Mouse (Mus musculus) adrenal gland, adult (tissue): ENCODE measurements around the gene 4930469K13Rik.
A peak's percentile ranks its signal among the peaks of the same experiment; 100 is the strongest.

Source experiments
- DNase-seq, 2 experiments: peaks; one replicate each; pipeline ENCODE4 v3.0.0; 2022 to 2023; ENCODE audit warnings: low spot score in 1 of 2; ENCODE audit not compliant: inconsistent age in 2 of 2

Gene 4930469K13Rik

DNA sequence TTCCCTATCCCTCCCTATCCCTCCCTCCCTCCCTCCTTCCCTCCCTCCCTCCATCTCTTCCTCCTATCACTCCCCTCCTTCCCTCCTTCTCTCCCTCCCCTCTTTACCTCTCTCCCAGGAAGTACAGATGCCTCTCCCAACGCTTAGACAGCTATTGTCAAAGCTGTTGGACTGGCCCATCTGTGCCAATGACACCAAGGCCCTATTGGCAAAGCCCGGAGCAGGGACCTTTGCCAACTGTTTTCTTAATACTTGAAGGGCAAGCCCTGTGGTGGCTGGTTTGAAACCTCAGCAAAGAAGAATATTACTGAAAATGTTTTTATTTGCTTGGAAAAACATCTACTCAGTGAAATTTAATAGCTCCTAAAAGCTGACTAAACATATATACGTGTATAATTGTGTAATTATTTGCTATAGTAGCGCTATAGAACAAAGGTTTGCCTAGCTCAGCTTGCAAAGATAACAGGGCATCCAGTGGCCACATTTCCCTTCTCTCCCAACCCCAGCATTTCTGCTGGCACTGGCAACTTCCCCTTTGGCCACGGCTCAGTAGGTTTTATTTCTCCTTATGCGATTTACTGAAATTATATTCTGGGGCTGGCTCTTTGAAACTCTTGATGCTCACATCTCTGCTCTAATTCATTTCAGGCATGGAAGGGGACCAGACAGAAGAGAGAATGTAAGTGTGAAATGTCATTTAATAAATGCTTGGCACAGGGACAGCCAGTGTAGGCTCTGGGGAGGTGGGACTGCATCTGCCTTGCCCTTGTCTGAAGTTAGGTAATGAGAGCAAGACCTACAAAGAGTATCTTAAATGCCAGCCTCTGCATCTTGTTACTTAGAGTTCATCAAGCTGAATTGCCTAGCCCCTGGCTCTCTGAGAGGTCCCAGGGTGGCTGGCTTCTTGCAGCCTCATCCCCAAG lies 18.6 kb downstream of the 4930469K13Rik start:
- DNase-seq: peak in 1 of 2 experiments; percentile 74

DNA sequence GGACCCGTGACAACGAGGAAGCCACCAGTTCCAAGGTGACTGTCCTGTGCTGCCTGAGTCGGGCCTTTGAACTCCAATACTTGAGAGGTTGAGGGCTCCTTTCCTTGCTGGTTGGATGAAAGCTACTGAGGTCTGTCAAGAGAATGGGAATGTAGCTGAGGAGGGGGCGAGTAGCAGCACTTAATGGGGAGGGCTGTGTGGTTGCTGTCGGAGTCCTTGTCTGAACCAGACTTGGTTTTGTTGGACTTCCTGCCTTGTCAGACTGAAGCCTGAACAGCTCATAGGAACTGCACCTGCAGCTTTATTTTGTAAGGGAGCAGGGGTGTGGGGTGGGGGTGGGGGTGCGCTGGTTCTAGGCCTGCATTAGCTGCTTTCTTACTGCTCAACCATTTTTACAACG lies 19.8 kb downstream of the 4930469K13Rik start:
- no peak for DNase-seq

DNA sequence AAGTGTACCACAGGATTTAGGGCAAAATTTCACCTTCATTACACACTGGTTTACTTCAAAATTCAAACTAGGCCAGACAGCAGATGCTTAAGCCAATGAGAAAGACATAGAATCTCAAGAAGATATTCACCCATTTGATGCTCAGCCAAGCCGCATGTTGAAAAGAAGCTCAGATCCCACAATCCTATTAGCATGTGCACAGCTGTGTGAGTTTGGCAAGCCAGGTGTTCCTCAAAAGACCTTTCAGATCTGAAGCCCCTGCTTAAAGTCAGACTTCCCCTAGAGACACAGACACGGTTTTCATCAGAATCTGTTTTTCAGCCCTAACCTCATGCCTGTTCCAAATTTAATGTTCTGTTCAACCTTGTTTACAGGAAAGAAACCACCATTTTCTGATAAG lies 20.5 kb downstream of the 4930469K13Rik start:
- DNase-seq: no peak

- peak; percentile 43 to 82 for DNase-seq
These were observed 24.6 kb downstream of the 4930469K13Rik start for GRCm38 (mm10) chr11:34073776-34074175.

- DNase-seq: no peak
These were observed 26.0 kb downstream of the 4930469K13Rik start for GRCm38 (mm10) chr11:34072309-34072708.

DNA sequence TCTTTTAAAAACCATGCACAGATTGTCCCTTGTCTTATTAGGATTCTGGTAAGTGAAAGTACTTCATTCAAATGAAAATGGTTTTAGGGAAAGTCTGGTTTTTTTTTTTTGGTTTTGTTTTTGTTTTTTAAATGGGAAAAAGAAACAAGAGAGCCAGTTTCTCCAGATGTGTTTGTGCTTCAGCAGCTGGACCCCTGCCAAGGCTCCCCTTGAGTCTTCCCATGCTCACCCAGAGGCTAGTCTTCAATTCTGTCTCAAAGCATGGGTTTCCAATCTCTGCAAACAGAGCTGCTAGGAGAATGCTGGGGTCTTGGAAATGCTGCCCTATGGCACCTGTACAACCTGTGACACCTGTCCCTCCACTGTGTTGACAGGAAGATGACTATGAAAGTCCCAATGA lies 27.8 kb downstream of the 4930469K13Rik start:
- DNase-seq: no peak

DNA sequence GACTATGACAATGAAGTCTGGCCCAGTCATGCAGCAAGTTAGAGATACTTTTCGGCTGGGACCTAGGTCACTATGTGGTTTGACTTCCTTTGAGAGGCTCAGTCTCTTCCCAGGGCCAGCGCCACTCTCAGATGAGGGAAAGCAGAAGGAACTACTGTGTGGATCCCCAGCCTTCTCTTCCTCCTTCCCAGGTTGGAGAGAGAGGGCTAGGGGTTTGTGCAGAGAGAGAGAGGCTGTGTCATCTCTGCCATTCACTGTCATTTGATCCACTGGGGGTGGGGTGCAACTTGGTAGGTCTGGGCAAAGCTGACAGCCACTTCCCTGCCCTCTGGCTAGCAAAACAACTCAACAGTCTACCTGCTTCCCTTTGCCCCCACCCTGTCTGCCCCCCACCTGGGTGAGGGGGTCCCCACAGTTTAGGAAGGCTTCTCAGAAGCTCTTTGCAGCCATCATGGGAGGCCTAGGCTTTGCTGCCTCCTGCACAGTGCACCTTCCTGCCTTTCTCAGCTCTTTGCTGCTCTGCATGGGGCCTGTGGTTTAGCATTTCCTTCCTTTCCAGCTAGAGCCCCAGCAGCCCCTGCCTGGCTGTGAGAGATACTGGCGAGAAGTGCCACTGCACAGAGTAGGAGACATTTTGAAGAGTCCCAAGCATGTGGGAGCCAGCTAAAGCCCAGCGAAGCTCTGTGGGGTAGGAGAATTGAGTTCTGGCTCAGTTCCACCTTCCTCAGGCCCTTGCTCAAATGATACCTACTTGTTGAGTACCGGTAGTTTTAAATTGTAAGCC lies 34.5 kb downstream of the 4930469K13Rik start:
- DNase-seq: peak in 1 of 2 experiments; percentile 27

GRCm38 (mm10) chr11:34063257-34063656 lies 35.1 kb downstream of the 4930469K13Rik start:
- DNase-seq: no peak

DNA sequence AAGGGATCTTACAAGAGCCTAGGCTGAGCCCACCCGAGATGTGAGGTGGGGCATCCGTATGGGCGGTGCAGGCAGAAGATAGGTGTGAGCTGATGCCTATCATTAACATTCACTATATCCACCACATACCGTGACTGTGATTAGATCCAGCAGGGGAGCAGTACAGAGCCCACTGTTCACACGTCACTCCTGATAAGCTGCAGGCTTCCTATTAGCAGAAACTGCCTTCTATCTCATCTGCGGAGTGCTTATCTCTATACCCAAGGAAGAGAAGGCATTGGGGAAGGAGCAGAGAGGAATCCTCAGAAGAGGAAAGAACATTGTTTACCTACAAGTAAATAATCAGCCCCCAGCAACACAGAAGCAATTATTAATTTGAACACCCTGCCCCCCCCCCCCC lies 36.6 kb downstream of the 4930469K13Rik start:
- DNase-seq: no peak

GRCm38 (mm10) chr11:34058960-34059359 lies 39.4 kb downstream of the 4930469K13Rik start:
- no peak for DNase-seq

DNA sequence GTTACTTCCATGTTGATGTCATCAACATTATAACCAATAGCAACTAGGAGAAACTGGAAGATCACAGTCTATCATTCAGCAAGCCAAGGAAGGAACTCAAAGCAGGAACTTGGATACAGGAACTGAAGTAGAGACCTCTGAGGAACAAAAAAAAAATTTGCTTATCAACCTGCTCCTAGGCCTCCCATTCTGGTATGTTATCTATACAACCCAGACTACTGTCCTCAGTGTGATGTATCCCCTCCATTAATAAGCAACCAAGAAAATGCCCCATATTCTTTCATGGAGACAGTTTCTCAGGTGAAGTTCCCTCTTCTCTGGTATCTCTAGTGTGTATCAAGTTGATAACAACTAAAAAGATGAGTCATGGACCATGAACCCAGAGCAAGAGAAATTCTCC lies 40.0 kb downstream of the 4930469K13Rik start:
- DNase-seq: peak in 1 of 2 experiments; percentile 12

- DNase-seq: no peak
These were observed 41.6 kb downstream of the 4930469K13Rik start for GRCm38 (mm10) chr11:34056715-34057114.

- peak in 1 of 2 experiments; percentile 66 for DNase-seq
These were observed 44.2 kb downstream of the 4930469K13Rik start for GRCm38 (mm10) chr11:34054031-34054727.

GRCm38 (mm10) chr11:34053031-34053818 lies 45.1 kb downstream of the 4930469K13Rik start:
- no peak for DNase-seq

- no peak for DNase-seq
These were observed 47.7 kb downstream of the 4930469K13Rik start for GRCm38 (mm10) chr11:34050643-34051042.

- DNase-seq: no peak
These were observed 48.3 kb downstream of the 4930469K13Rik start for GRCm38 (mm10) chr11:34050063-34050462.

DNA sequence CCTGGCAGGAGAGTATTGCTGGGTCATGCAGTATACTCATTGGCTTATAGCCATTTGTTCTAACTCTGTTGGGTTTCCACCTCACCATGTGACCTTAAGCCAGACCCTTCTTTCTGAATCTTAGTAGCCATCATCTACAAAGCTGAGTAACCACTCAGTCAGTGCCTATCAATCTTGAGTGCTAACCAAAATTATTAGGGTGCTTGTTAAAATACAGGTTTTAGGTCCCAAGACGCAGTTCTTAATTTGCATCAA lies 49.3 kb downstream of the 4930469K13Rik start:
- DNase-seq: no peak

DNA sequence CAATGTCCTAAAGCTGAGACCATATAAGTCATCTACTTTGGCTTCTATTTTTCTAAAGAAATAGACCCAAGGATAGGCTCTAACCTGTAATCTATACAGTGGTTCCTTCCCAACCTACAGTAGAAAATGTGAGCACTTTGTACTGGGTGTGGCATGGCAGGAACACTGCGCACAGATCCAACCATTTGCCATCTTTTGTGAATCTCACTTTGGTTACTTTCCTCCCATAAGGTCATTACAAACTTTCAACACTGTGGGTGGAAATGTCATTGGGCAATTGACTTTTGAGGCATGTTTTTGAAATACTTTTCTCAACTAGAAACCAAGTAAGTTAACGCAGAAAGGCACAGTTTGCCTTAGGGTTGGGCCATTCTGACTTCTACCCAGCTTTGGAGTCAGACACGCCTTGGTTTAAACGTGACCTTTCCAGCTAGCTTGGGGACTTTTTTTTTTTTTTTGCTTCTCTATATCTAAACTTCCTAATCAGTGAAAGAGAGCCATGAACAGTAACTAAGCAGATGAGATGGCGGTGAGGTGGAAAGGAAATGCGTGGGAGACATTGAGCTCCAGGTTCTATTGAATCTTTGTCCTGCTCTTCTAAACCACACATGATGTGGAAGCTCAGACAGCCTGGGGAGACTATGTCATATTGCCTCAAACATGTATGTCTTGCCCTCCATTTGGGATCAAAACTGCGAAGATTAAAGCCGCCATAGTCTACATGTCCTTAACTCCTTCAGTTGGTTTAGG lies 49.8 kb downstream of the 4930469K13Rik start:
- no peak for DNase-seq

DNA sequence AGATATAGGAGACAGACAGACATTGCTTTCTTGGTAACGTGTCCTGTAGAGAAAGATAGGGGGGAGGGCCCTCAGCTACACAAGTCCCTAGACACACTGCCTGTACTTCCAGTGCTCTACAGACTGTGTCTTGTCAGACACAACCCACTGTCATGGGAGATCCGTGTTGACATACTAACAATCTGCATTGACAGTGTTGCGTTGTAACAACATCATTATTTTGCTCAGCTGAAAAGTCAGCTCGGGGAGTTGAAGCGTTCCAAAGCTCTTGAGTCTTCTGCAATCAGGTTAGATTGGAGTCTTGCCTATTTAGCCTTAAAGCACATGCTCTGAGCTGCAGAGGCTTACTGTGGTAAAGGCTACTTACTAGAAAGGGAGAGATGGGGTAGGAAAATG lies 50.8 kb downstream of the 4930469K13Rik start:
- DNase-seq: no peak
